Mouse (Mus musculus) embryonic facial prominence, embryonic 14.5 days (tissue): Measurements from ENCODE around the gene Rrp12. TPM values are rescaled to one million over a fixed set of nuclear protein-coding genes. Genes with fewer than 3 reads are reported as not detected.
A peak's percentile ranks its signal among the peaks of the same experiment; 100 is the strongest.
"Not testable (repeated sequence)": the region's sequence is repeated elsewhere in the genome, so short reads cannot be mapped to it uniquely, and the experiment has no call there.

ENCODE experiments used
- ATAC-seq: fragments of 200-750 bp; cut with Nextera tagmentation; 2 replicates; pipeline ENCODE4 v1.8.0; 2017; ENCODE audit warnings: low read depth, moderate number of reproducible peaks, moderate TSS enrichment
- DNase-seq: peaks from one replicate; pipeline ENCODE4 v3.0.0-alpha.2; 2015; ENCODE audit warnings: low spot score
- H3K27ac ChIP-seq: fragments of 300-500 bp; sonication (generic); replicated peaks from 2 replicates; pipeline ENCODE4 v1.5.1; 2014; ENCODE audit warnings: low read depth, mild to moderate bottlenecking, low read length, moderate library complexity
- H3K27me3 ChIP-seq: fragments of 300-500 bp; sonication (generic); replicated peaks from 2 replicates; pipeline ENCODE4 v1.6.1; 2014; ENCODE audit warnings: low read length; ENCODE audit not compliant: control insufficient read depth, insufficient read depth
- H3K36me3 ChIP-seq: fragments of 300-500 bp; sonication (generic); 2 replicates; pipeline ENCODE4 v1.6.1; 2014; ENCODE audit warnings: low read length, mixed read lengths; ENCODE audit not compliant: control insufficient read depth, insufficient read depth
- H3K4me1 ChIP-seq: fragments of 300-500 bp; sonication (generic); 2 replicates; pipeline ENCODE4 v1.6.1; 2014; ENCODE audit warnings: antibody characterized with exemption, low read length; ENCODE audit not compliant: control insufficient read depth, insufficient read depth
- H3K4me2 ChIP-seq: fragments of 300-500 bp; sonication (generic); 2 replicates; pipeline ENCODE4 v1.6.1; 2014; ENCODE audit warnings: low read depth, mild to moderate bottlenecking, low read length, moderate library complexity, mixed read lengths
- H3K4me3 ChIP-seq: fragments of 300-500 bp; sonication (generic); 2 replicates; pipeline ENCODE4 v1.5.1; 2014; ENCODE audit warnings: low read depth, mild to moderate bottlenecking, low read length
- H3K9ac ChIP-seq: fragments of 300-500 bp; sonication (generic); 2 replicates; pipeline ENCODE4 v1.6.1; 2014; ENCODE audit warnings: low read depth, mild to moderate bottlenecking, low read length, moderate library complexity, mixed read lengths
- H3K9me3 ChIP-seq: fragments of 300-500 bp; sonication (generic); 2 replicates; pipeline ENCODE4 v1.6.1; 2016; ENCODE audit warnings: low read length; ENCODE audit not compliant: control insufficient read depth
- WGBS: fragments of 180-500 bp; shearing (Covaris S2); extraction: QIAGEN DNeasy Blood & Tissue Kit; methylation state at CpG from one replicate; pipeline ENCODE4 v1.1.7; 2014; 5-methylcytosine and 5-hydroxymethylcytosine counted together
- polyA plus RNA-seq: library from polyadenylated mRNA; unstranded; fragments of >200 nt; fragmentation: Nextera tagmentation; extraction: Ambion mirVana; gene quantifications from 2 replicates; pipeline ENCODE4 v1.2.1, GENCODE M21; 2014

Rrp12 gene
- polyA plus RNA-seq, 1 experiment from 2014 or later = 13.8 TPM

- Histone ChIP-seq H3K4me3 (peak overlapping the region; percentile 62), H3K4me2 (peak overlapping the region; percentile 75), H3K4me1 (peaks cover 3% of the 10 kb centered on the region; the same call in 1 of the 2 replicates), H3K27me3 (no peaks in the 10 kb centered on the region), H3K36me3 (peaks cover 10% of the 10 kb centered on the region; the same call in 1 of the 2 replicates), H3K27ac (no peak overlapping the region; the same call in 1 of the 2 replicates), H3K9me3 (no peaks in the 10 kb centered on the region), H3K9ac (peak overlapping the region; percentile 57)
- 17% methylated on average over 18 of the region's 18 CpGs for WGBS
- peak; percentile 15; the same call in 1 of the 2 replicates for ATAC-seq
- no peak for DNase-seq
Measured at GRCm38 (mm10) chr19:41896319-41896711, 342 bp upstream of the Rrp12 start.

DNA sequence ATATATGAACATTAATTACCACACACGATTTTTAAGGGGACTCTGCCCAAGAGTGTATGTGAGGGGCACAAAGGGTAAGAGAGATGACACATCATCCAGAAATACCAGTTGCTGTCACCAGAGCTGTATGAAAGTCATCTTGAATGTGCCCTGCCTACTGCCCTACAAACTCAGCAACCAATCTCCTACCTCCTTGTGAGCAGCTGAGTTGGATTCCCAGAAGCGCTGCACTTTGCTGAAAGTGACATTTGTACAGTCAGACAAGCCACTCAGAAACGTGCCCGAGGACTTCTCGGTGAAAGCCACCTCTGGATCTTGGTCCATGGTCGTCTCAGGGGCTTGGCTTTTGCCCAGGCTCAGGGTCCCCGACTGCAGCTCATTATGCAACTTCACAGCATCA lies 1.0 kb downstream of the Rrp12 start:
- Histone ChIP-seq H3K4me3 (peak overlapping the region; percentile 62), H3K27ac (no peak overlapping the region), H3K27me3 (no peaks in the 10 kb centered on the region), H3K9ac (peak overlapping the region; percentile 57), H3K4me2 (peak overlapping the region; percentile 75), H3K36me3 (peaks cover 23% of the 10 kb centered on the region), H3K4me1 (peaks cover 3% of the 10 kb centered on the region; the same call in 1 of the 2 replicates), H3K9me3 (no peaks in the 10 kb centered on the region)
- ATAC-seq (no peak), DNase-seq (no peak)
- 50% methylated on average over 7 of the region's 7 CpGs for WGBS

DNA sequence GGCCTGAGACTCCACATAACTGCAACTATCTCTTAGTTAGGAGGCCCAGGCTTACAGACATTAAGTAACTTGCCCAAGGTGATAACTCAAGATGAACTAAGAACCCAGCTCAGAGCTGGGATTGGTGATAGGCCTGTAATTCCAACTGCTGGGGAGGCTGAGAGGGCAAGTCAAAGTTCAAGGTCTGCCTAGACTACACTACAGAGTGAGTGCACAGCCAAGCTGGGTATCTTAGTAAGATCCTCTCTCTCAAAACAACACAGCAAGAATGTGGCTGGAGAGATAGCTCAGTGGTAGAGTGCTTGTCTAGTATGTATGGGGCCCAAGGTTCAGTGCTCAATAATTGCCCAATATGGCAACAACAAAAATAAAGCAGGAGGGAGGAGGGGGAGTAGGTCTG lies 7.8 kb downstream of the Rrp12 start:
- Histone ChIP-seq H3K4me1 (no peaks in the 10 kb centered on the region), H3K27ac (no peak overlapping the region), H3K4me2 (no peak overlapping the region), H3K27me3 (no peaks in the 10 kb centered on the region), H3K4me3 (no peak overlapping the region), H3K36me3 (peaks cover 83% of the 10 kb centered on the region), H3K9me3 (no peaks in the 10 kb centered on the region), H3K9ac (no peak overlapping the region)
- no peak for ATAC-seq
- DNase-seq = no peak

DNA sequence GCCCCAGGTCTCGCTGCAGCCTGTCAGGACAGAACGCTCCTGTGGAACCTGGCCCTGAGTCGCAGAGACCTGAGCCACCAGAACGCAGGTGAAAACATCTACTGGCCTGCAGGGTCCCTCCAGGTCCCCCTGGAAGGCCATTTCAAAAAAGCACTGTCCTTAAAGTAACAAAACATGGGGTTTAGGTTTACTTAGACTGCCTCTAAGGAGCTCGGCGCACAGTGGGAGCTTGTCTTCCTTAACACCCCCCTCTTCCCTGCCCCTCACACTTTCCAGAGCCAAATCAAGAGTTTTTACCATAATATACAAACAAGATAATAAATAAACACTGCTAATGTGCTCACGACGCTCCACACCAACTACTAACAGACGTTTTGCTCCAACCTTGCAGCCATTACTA lies 12.1 kb downstream of the Rrp12 start:
- H3K4me3 ChIP-seq = no peak overlapping the region
- no peak for ATAC-seq
- 91% methylated on average over 9 of the region's 9 CpGs for WGBS
- no peak overlapping the region for H3K4me2 ChIP-seq
- H3K27me3 ChIP-seq = no peaks in the 10 kb centered on the region
- H3K9ac ChIP-seq = no peak overlapping the region
- no peaks in the 10 kb centered on the region for H3K4me1 ChIP-seq
- no peaks in the 10 kb centered on the region for H3K9me3 ChIP-seq
- H3K36me3 ChIP-seq = peaks cover 73% of the 10 kb centered on the region
- no peak for DNase-seq
- no peak overlapping the region for H3K27ac ChIP-seq

DNA sequence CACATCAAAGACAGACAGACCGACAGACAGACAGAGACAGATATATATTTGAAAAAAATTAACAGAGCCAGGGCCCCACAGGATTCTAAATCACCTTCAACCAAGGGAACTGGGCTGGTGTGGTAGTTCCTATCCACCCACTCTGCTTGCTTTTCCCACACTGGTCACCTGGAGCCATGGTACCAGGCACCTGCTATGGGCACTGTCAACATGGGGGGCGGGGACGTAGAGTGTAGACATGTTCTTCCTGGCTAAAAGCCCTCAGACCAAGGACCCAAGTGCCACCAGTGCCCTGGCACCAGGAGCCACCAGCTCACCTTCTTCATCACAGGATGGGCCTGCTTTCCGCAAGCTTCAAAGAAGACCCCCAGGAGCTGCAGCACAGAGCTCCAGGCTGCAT lies 14.1 kb downstream of the Rrp12 start:
- no peaks in the 10 kb centered on the region for H3K4me1 ChIP-seq
- peaks cover 69% of the 10 kb centered on the region for H3K36me3 ChIP-seq
- ATAC-seq = no peak

DNA sequence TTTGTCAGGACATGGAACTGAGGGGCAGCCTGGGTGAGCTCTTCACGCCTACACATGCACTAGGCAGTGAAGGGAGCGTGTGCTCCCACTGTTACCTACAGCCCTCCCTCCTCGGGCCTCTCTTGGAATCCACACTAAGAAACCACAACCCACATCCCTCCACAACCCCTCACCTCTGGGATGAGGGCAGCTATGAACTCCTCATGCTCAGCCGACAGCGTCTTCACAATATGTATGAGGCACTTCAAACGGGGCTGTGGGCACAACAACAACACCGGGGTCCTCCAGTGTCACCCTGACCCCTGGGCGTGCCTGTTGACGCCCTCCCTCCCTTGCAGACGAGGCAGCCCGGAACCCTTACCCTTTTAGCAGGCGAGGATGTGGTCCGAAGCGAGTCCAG lies 21.6 kb downstream of the Rrp12 start:
- no peak overlapping the region for H3K4me2 ChIP-seq
- WGBS = 90% methylated on average over 14 of the region's 14 CpGs
- no peak overlapping the region for H3K4me3 ChIP-seq
- H3K27me3 ChIP-seq = no peaks in the 10 kb centered on the region
- DNase-seq = no peak
- no peaks in the 10 kb centered on the region for H3K4me1 ChIP-seq
- H3K9me3 ChIP-seq = no peaks in the 10 kb centered on the region
- H3K27ac ChIP-seq = no peak overlapping the region
- no peak overlapping the region for H3K9ac ChIP-seq
- peaks cover 82% of the 10 kb centered on the region for H3K36me3 ChIP-seq
- no peak for ATAC-seq

More for the DNA sequence above, 14.1 kb downstream of the Rrp12 start:
- Histone ChIP-seq H3K9me3 (no peaks in the 10 kb centered on the region), H3K4me2 (no peak overlapping the region), H3K27me3 (no peaks in the 10 kb centered on the region), H3K27ac (no peak overlapping the region), H3K4me3 (no peak overlapping the region), H3K9ac (no peak overlapping the region)
- DNase-seq = no peak
- WGBS = 96% methylated on average over 4 of the region's 4 CpGs

GRCm38 (mm10) chr19:41872285-41872684 lies 23.7 kb downstream of the Rrp12 start:
- Histone ChIP-seq H3K4me2 (no peak overlapping the region), H3K27me3 (no peaks in the 10 kb centered on the region), H3K36me3 (peaks cover 90% of the 10 kb centered on the region), H3K4me1 (no peaks in the 10 kb centered on the region), H3K9ac (no peak overlapping the region), H3K27ac (no peak overlapping the region), H3K4me3 (no peak overlapping the region), H3K9me3 (no peaks in the 10 kb centered on the region)
- ATAC-seq (no peak), DNase-seq (no peak)
- 87% methylated on average over 2 of the region's 2 CpGs for WGBS

- WGBS = 66% methylated on average over 5 of the region's 5 CpGs
- not testable (repeated sequence) for ATAC-seq, DNase-seq, H3K4me1 ChIP-seq, H3K27me3 ChIP-seq, H3K4me2 ChIP-seq, H3K9ac ChIP-seq, H3K27ac ChIP-seq, H3K4me3 ChIP-seq, H3K9me3 ChIP-seq
- H3K36me3 ChIP-seq = peaks cover 90% of the 10 kb centered on the region
Measured at GRCm38 (mm10) chr19:41869946-41870345, 26.0 kb downstream of the Rrp12 start.

GRCm38 (mm10) chr19:41869296-41869695 lies 26.7 kb downstream of the Rrp12 start:
- Histone ChIP-seq H3K4me1 (no peaks in the 10 kb centered on the region), H3K4me2 (no peak overlapping the region), H3K27ac (no peak overlapping the region), H3K9ac (no peak overlapping the region), H3K27me3 (no peaks in the 10 kb centered on the region), H3K9me3 (no peaks in the 10 kb centered on the region), H3K4me3 (no peak overlapping the region), H3K36me3 (peaks cover 84% of the 10 kb centered on the region)
- DNase-seq = no peak
- 93% methylated on average over 5 of the region's 5 CpGs for WGBS
- no peak for ATAC-seq
